Mouse (Mus musculus) left cerebral cortex, postnatal 14 days (tissue): Measurements from ENCODE around the gene Cwc25. TPM values are rescaled to one million over a fixed set of nuclear protein-coding genes. Genes with fewer than 3 reads are reported as not detected.

Experiments used
- DNase-seq, 2 experiments: peaks; one replicate each; pipeline ENCODE4 v3.0.0; 2021 to 2022; ENCODE audit warnings: low spot score in 2 of 2, mixed read lengths in 1 of 2
- intact Hi-C: fragments of 180-260 bp; cut with DNase I; formaldehyde crosslinking; loops from one replicate; pipeline ENCODE4 v1.15.1; 2025
- total RNA-seq, 2 experiments: library from RNA; stranded (reverse); gene quantifications; 2 replicates each; pipeline ENCODE4 v1.2.3; 2021

Cwc25 gene
- total RNA-seq, 2 experiments from 2014 or later = 20.3 to 21.3 TPM

GRCm38 (mm10) chr11:97779968-97780701 is 13.8 kb upstream of the Cwc25 start:
- intact Hi-C loops = no loop called here

GRCm38 (mm10) chr11:97778918-97779317 is 12.6 kb upstream of the Cwc25 start:
- intact Hi-C loops = no loop called here

More at GRCm38 (mm10) chr11:97779968-97780701, 13.8 kb upstream of the Cwc25 start:
- DNase-seq = no peak

GRCm38 (mm10) chr11:97777129-97777529 is 10.8 kb upstream of the Cwc25 start:
- no peak for DNase-seq
- intact Hi-C loops = no loop called here

More at GRCm38 (mm10) chr11:97778918-97779317, 12.6 kb upstream of the Cwc25 start:
- no peak for DNase-seq

- intact Hi-C loops = no loop called here
- DNase-seq = no peak
Measured at GRCm38 (mm10) chr11:97776497-97777128, 10.3 kb upstream of the Cwc25 start.

GRCm38 (mm10) chr11:97775808-97776496 is 9.6 kb upstream of the Cwc25 start, which contains the start of gene 1700001P01Rik:
Gene 1700001P01Rik (minus strand): TSS chr11:97775918.
- intact Hi-C loops = no loop called here
- DNase-seq = no peak

GRCm38 (mm10) chr11:97775186-97775585 is 8.8 kb upstream of the Cwc25 start:
- DNase-seq = no peak
- intact Hi-C loops = no loop called here

GRCm38 (mm10) chr11:97771410-97771809 is 5.1 kb upstream of the Cwc25 start:
- no peak for DNase-seq
- intact Hi-C loops = no loop called here

GRCm38 (mm10) chr11:97769704-97770103 is 3.3 kb upstream of the Cwc25 start:
- intact Hi-C loops = no loop called here
- DNase-seq = no peak

GRCm38 (mm10) chr11:97761638-97762037 is 4.7 kb downstream of the Cwc25 start:
- intact Hi-C loops = no loop called here
- no peak for DNase-seq

- intact Hi-C loops = no loop called here
- no peak for DNase-seq
Measured at GRCm38 (mm10) chr11:97758942-97759341, 7.4 kb downstream of the Cwc25 start.

GRCm38 (mm10) chr11:97758125-97758524 is 8.2 kb downstream of the Cwc25 start:
- no peak for DNase-seq
- intact Hi-C loops = no loop called here

GRCm38 (mm10) chr11:97753277-97753676 is 13.1 kb downstream of the Cwc25 start:
- intact Hi-C loops = no loop called here
- no peak for DNase-seq

- intact Hi-C loops = no loop called here
- DNase-seq = no peak
Measured at GRCm38 (mm10) chr11:97748496-97748895, 17.9 kb downstream of the Cwc25 start.

GRCm38 (mm10) chr11:97747773-97748172 is 18.6 kb downstream of the Cwc25 start:
- intact Hi-C loops = no loop called here
- DNase-seq = no peak

- intact Hi-C loops = no loop called here
- no peak for DNase-seq
Measured at GRCm38 (mm10) chr11:97745331-97745721, 21.0 kb downstream of the Cwc25 start.

GRCm38 (mm10) chr11:97744718-97745330 is 21.5 kb downstream of the Cwc25 start:
- intact Hi-C loops = loop anchor here (5.0 kb wide), 1 partner anchor 43 kb away; the partner anchor contains the start of genes Pcgf2 and Psmb3
- DNase-seq = peak; percentile 98 to 99

- DNase-seq = peak in 1 of 2 experiments; percentile 54
- intact Hi-C loops = loop anchor here (5.0 kb wide), 1 partner anchor 42 kb away; the partner anchor contains the start of genes Pcgf2 and Psmb3
Measured at GRCm38 (mm10) chr11:97744063-97744717, 22.2 kb downstream of the Cwc25 start, which contains the start of gene Pip4k2b. Gene Pip4k2b (minus strand): TSS chr11:97744704.

- DNase-seq = no peak
- intact Hi-C loops = loop anchor here (5.0 kb wide), 1 partner anchor 41 kb away; the partner anchor contains the start of genes Pcgf2 and Psmb3
Measured at GRCm38 (mm10) chr11:97743423-97743822, 22.9 kb downstream of the Cwc25 start.

GRCm38 (mm10) chr11:97742591-97742990 is 23.8 kb downstream of the Cwc25 start:
- intact Hi-C loops = loop anchor here (5.0 kb wide), 1 partner anchor 40 kb away; the partner anchor contains the start of genes Pcgf2 and Psmb3
- no peak for DNase-seq
